Mouse (Mus musculus) heart, embryonic 10.5 days (tissue): ENCODE results near the gene Fam209. TPM values are rescaled to one million over a fixed set of nuclear protein-coding genes. Genes with fewer than 3 reads are reported as not detected.
A peak's percentile ranks its signal among the peaks of the same experiment; 100 is the strongest.

Experiments
- DNase-seq: peaks from one replicate; pipeline ENCODE4 v3.0.0-alpha.2; 2017; ENCODE audit warnings: low spot score
- H3K27ac ChIP-seq: fragments of 300-500 bp; sonication (generic); 2 replicates; pipeline ENCODE4 v1.5.1; 2016; ENCODE audit warnings: mild to moderate bottlenecking
- H3K27me3 ChIP-seq: fragments of 300-500 bp; sonication (generic); 2 replicates; pipeline ENCODE4 v1.6.1; 2016; ENCODE audit warnings: mild to moderate bottlenecking; ENCODE audit not compliant: poor library complexity, insufficient read depth, severe bottlenecking
- H3K36me3 ChIP-seq: fragments of 300-500 bp; sonication (generic); 2 replicates; pipeline ENCODE4 v1.6.1; 2016; ENCODE audit warnings: mild to moderate bottlenecking, moderate library complexity
- H3K4me1 ChIP-seq: fragments of 300-500 bp; sonication (generic); 2 replicates; pipeline ENCODE4 v1.6.1; 2016; ENCODE audit warnings: mild to moderate bottlenecking
- H3K4me3 ChIP-seq: fragments of 300-500 bp; sonication (generic); 2 replicates; pipeline ENCODE4 v1.5.1; 2016; ENCODE audit warnings: mild to moderate bottlenecking, moderate library complexity
- H3K9me3 ChIP-seq: fragments of 300-500 bp; sonication (generic); 2 replicates; pipeline ENCODE4 v1.6.1; 2016; ENCODE audit warnings: mild to moderate bottlenecking, moderate library complexity
- WGBS: fragments of 180-500 bp; shearing (Covaris S2); methylation state at CpG from one replicate; pipeline ENCODE4 v1.1.7; 2016; 5-methylcytosine and 5-hydroxymethylcytosine counted together
- polyA plus RNA-seq: library from polyadenylated mRNA; unstranded; fragments of >200 nt; fragmentation: Nextera tagmentation; extraction: Ambion mirVana; gene quantifications from 2 replicates; pipeline ENCODE4 v1.2.1, GENCODE M21; 2016

The Fam209 gene
- polyA plus RNA-seq, 1 experiment from 2014 or later: not detected

DNA sequence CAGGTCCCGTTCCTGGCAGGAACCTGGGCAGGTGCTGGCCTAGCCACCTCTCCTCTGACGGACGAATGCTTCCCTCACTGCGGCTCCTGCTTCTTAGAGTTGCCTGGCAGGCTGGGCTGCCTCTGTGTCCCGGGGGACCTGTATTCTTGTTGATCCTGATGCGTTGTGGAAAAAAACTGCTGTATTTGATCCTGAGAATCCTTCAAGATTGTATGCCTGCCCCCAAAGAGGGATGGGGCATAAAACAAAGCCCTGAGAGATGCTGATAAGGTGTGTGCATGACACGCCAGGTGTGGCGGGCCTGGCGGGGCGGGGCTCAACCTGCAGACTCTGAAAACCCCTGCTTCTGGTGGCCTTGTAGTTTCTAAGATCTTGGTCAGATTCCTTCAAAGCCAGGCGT lies 13.8 kb upstream of the Fam209 start, which contains the start of gene Gcnt7:
Gene Gcnt7, minus strand, starts transcription at position 101 of the 400 bp plus-strand sequence.
- Histone ChIP-seq H3K4me3 (no peak within 1 kb of the TSS), H3K27me3 (no peaks in the 10 kb centered on the region), H3K9me3 (no peaks in the 10 kb centered on the region), H3K36me3 (peaks cover 47% of the 10 kb centered on the region), H3K4me1 (peaks cover 16% of the 10 kb centered on the region; the same call in 1 of the 2 replicates), H3K27ac (no peak within 1 kb of the TSS)
- DNase-seq: no peak
- 85% methylated on average over 11 of the region's 11 CpGs for WGBS

- Histone ChIP-seq H3K27me3 (no peaks in the 10 kb centered on the region), H3K4me3 (no peak overlapping the region), H3K36me3 (peaks cover 58% of the 10 kb centered on the region), H3K9me3 (no peaks in the 10 kb centered on the region), H3K4me1 (peaks cover 16% of the 10 kb centered on the region; the same call in 1 of the 2 replicates), H3K27ac (no peak overlapping the region)
- DNase-seq: no peak
- WGBS: 70% methylated on average over 2 of the region's 2 CpGs
Observed at GRCm38 (mm10) chr2:172460647-172461046, 11.7 kb upstream of the Fam209 start.

- H3K36me3 ChIP-seq: peaks cover 69% of the 10 kb centered on the region
- H3K4me1 ChIP-seq: peaks cover 16% of the 10 kb centered on the region; the same call in 1 of the 2 replicates
- 90% methylated on average over 4 of the region's 4 CpGs for WGBS
- H3K9me3 ChIP-seq: no peaks in the 10 kb centered on the region
- DNase-seq: no peak
- H3K4me3 ChIP-seq: no peak overlapping the region
- no peak overlapping the region for H3K27ac ChIP-seq
- H3K27me3 ChIP-seq: no peaks in the 10 kb centered on the region
Observed at GRCm38 (mm10) chr2:172462813-172463212, 9.5 kb upstream of the Fam209 start.

DNA sequence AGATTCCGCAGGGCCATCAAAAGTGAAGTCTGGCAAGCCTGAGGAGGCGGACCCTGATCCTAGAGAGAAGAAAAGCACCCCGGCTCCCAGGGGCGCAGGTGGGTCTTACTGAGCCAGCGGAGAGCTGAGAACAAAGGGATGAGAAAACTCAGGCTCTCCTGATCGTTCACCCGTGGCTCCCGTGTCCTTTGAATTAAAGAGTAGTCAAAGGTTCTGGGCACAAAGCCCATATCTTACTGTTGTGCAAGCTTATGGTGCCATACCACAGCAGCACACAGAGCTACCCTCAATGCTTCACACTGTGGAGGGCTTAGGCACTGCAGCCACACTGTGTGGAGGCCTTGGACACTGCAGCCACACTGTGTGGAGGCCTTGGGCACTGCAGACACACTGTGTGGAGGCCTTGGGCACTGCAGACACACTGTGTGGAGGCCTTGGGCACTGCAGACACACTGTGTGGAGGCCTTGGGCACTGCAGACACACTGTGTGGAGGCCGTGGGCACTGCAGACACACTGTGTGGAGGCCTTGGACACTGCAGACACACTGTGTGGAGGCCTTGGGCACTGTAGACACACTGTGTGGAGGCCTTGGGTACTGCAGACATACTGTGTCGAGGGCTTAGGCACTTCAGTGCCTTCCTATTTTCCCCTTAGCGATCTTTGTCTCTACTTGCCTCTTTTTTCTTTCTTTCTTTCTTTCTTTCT lies 5.7 kb upstream of the Fam209 start:
- WGBS: 92% methylated on average over 11 of the region's 11 CpGs
- no peaks in the 10 kb centered on the region for H3K27me3 ChIP-seq

GRCm38 (mm10) chr2:172467206-172467605 lies 5.1 kb upstream of the Fam209 start:
- no peaks in the 10 kb centered on the region for H3K4me1 ChIP-seq
- H3K27me3 ChIP-seq: no peaks in the 10 kb centered on the region
- no peak for DNase-seq
- WGBS: 92% methylated on average over 5 of the region's 5 CpGs
- no peaks in the 10 kb centered on the region for H3K9me3 ChIP-seq
- H3K4me3 ChIP-seq: no peak overlapping the region
- peaks cover 68% of the 10 kb centered on the region for H3K36me3 ChIP-seq
- H3K27ac ChIP-seq: no peak overlapping the region

More for the DNA sequence above, 5.7 kb upstream of the Fam209 start:
- H3K27ac ChIP-seq: no peak overlapping the region
- H3K9me3 ChIP-seq: no peaks in the 10 kb centered on the region
- peaks cover 72% of the 10 kb centered on the region for H3K36me3 ChIP-seq
- H3K4me3 ChIP-seq: no peak overlapping the region
- H3K4me1 ChIP-seq: 0 out of 2 replicates have a peak, but pooled peaks cover 3% of the 10 kb centered on the region
- DNase-seq: no peak

DNA sequence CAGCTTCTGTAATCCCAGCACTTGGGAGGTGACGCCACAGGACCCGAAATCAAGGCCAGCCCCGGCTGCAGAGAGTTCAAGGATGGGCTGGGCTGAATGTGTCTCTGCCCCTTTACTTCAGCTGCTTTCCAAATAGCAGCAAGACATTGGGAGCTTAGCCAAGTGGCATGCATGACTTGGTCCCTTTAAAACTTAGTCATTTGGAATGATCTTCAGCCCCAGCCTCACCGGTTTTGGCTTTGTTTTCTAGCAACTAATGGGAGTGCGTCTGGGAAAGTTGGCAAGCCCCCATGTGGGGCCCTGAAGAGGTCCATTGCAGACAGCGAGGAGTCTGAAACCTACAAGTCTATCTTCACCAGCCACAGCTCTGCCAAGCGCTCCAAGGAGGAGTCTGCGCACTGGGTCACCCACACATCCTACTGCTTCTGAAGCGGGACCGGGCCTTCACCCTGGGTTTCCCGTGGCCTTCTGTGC lies 3.9 kb upstream of the Fam209 start:
- no peaks in the 10 kb centered on the region for H3K27me3 ChIP-seq
- peaks cover 63% of the 10 kb centered on the region for H3K36me3 ChIP-seq
- WGBS: 95% methylated on average over 11 of the region's 11 CpGs
- no peaks in the 10 kb centered on the region for H3K4me1 ChIP-seq
- H3K9me3 ChIP-seq: no peaks in the 10 kb centered on the region
- H3K4me3 ChIP-seq: no peak overlapping the region
- H3K27ac ChIP-seq: no peak overlapping the region
- DNase-seq: no peak

- WGBS: 75% methylated on average over 8 of the region's 8 CpGs
- DNase-seq: no peak
- Histone ChIP-seq H3K4me1 (peaks cover 12% of the 10 kb centered on the region), H3K27me3 (no peaks in the 10 kb centered on the region), H3K9me3 (no peaks in the 10 kb centered on the region), H3K36me3 (peaks cover 15% of the 10 kb centered on the region), H3K4me3 (no peak overlapping the region), H3K27ac (no peak overlapping the region)
Observed at GRCm38 (mm10) chr2:172473591-172473990, 1.3 kb downstream of the Fam209 start.

DNA sequence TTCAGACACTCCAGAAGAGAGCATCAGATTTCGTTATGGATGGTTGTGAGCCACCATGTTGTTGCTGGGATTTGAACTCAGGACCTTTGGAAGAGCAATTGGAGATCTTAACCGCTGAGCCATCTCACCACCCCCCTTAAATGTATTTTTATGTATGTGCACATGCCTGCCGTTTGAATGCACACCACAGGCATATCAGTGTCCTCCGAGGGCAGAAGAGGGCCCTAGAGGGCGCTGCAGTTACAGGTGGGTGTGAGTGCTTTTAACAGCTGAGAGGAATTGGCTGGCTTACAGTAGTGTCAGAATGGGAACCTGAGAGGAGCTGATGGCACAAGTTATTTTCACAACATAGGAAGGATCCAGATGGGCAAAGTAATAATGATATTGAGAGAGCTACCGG lies 2.6 kb downstream of the Fam209 start:
- Histone ChIP-seq H3K36me3 (peaks cover 1% of the 10 kb centered on the region), H3K4me3 (no peak overlapping the region), H3K27ac (no peak overlapping the region), H3K9me3 (no peaks in the 10 kb centered on the region), H3K4me1 (peaks cover 12% of the 10 kb centered on the region), H3K27me3 (no peaks in the 10 kb centered on the region)
- DNase-seq: no peak
- WGBS: 37% methylated on average over 6 of the region's 6 CpGs

- Histone ChIP-seq H3K27me3 (no peaks in the 10 kb centered on the region), H3K36me3 (no peaks in the 10 kb centered on the region), H3K27ac (peak overlapping the region; percentile 71), H3K4me1 (peaks cover 12% of the 10 kb centered on the region), H3K4me3 (peak overlapping the region; percentile 28), H3K9me3 (no peaks in the 10 kb centered on the region)
- 15% methylated on average over 10 of the region's 10 CpGs for WGBS
- no peak for DNase-seq
Observed at GRCm38 (mm10) chr2:172476707-172477260, 4.5 kb downstream of the Fam209 start.

DNA sequence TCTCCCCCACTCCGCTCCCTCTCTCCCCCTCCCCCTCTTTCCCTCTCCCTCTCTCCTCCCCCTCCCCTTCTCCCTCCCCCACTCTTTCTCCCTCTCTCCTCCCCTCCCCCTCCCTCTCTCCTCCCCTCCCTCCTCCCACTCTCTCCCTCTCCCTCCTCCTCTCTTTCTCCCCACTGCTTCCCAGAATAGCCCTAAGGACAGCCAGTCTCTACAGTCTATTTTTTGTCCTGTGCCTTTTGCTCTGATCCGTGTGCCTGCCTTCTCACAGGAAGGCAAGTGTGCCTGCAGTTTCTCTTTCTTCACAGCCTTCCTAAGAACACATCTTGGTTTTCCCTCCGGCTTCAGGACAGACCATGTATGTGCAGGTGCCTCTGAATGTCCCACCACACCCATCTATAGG lies 5.0 kb downstream of the Fam209 start:
- Histone ChIP-seq H3K4me1 (peaks cover 12% of the 10 kb centered on the region), H3K27me3 (no peaks in the 10 kb centered on the region), H3K4me3 (peak overlapping the region; percentile 40), H3K36me3 (no peaks in the 10 kb centered on the region), H3K27ac (peak overlapping the region; percentile 71), H3K9me3 (no peaks in the 10 kb centered on the region)
- no peak for DNase-seq
- WGBS: 30% methylated on average over 3 of the region's 3 CpGs

DNA sequence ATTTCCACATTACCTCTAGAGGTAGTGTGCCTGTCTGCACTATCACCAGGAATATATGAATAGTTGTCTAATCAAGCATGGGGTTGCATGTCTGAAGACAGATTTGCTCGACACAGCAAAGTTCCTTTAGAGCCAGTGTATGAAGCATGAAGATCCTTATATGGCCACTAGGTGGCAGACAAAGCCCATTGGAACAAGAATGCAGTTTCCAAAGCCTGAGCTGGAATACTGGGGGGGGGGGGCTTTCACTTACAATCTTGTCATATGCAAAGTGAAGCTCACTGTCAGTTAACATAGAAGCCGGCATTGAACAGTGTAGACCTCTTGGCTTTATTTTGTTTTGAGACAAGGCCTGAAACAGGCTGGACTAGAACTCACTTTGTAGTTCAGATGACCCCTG lies 5.5 kb downstream of the Fam209 start:
- H3K4me3 ChIP-seq: peak overlapping the region; percentile 40
- H3K9me3 ChIP-seq: no peaks in the 10 kb centered on the region
- no peak for DNase-seq
- H3K36me3 ChIP-seq: no peaks in the 10 kb centered on the region
- H3K27ac ChIP-seq: peak overlapping the region; percentile 71
- 8% methylated on average over 2 of the region's 2 CpGs for WGBS
- peaks cover 12% of the 10 kb centered on the region for H3K4me1 ChIP-seq
- H3K27me3 ChIP-seq: no peaks in the 10 kb centered on the region

GRCm38 (mm10) chr2:172480296-172480695 lies 8.0 kb downstream of the Fam209 start:
- Histone ChIP-seq H3K36me3 (no peaks in the 10 kb centered on the region), H3K27ac (no peak overlapping the region), H3K27me3 (no peaks in the 10 kb centered on the region), H3K4me3 (no peak overlapping the region), H3K4me1 (peaks cover 18% of the 10 kb centered on the region), H3K9me3 (no peaks in the 10 kb centered on the region)
- DNase-seq: no peak
- 59% methylated on average over 7 of the region's 7 CpGs for whole genome bisulfite sequencing

DNA sequence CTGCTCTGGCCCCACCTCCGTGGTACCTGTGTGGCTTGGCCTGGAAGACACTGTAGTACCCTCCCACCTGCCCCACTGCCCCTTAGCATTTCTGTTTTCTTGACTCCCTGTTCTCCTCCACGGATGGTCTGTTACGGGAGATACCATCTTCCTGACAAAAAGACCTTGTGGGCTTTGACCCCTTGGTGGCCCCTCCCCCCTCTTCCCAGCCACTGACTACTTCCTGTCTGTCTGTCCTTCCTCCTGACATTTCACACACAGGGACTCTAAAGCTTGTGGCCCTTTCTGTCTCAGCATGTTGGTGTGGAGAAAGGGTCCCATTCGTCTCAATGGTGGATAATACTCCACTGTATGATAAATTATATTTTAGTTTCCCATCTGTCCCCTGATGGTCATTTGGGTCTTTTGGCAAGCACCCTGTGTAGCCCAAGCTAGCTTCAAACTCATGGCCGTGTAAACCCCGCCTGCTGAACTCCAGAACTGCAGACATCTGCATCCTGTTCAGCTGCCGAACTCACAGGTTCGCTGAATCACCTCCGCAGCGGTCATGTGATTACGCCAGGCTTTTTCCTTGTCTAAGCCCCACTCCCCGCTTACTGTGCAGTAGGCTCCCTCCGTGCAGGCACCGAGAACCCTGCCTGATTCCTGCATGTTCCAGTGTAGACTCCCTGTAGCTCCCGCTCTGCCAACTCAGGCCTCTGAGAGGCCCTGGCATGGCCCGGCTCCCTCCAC lies 9.5 kb downstream of the Fam209 start:
- no peaks in the 10 kb centered on the region for H3K27me3 ChIP-seq
- no peak overlapping the region for H3K27ac ChIP-seq
- H3K4me1 ChIP-seq: peaks cover 10% of the 10 kb centered on the region
- no peak for DNase-seq
- no peaks in the 10 kb centered on the region for H3K9me3 ChIP-seq
- 81% methylated on average over 16 of the region's 16 CpGs for WGBS
- no peak overlapping the region for H3K4me3 ChIP-seq
- no peaks in the 10 kb centered on the region for H3K36me3 ChIP-seq
